Mouse (Mus musculus) cerebellum, adult 11 months (tissue): ENCODE measurements around the gene Tgfbr2.

Experiments
- DNase-seq: peaks from one replicate; pipeline ENCODE4 v3.0.0; 2022

The Tgfbr2 gene

GRCm38 (mm10) chr9:116174481-116175461 lies at the start of gene Tgfbr2:
Tgfbr2 (minus strand) TSS chr9:116175360.
- DNase-seq = no peak

GRCm38 (mm10) chr9:116223368-116223767 lies 48.2 kb upstream of the Tgfbr2 start:
- DNase-seq = no peak

GRCm38 (mm10) chr9:116222643-116223042 lies 47.5 kb upstream of the Tgfbr2 start:
- DNase-seq = no peak

- no peak for DNase-seq
These were observed 46.8 kb upstream of the Tgfbr2 start for GRCm38 (mm10) chr9:116222000-116222399.

- DNase-seq = no peak
These were observed 46.4 kb upstream of the Tgfbr2 start for GRCm38 (mm10) chr9:116221565-116221964.

- DNase-seq = no peak
These were observed 45.5 kb upstream of the Tgfbr2 start for GRCm38 (mm10) chr9:116220616-116221015.

- DNase-seq = no peak
These were observed 45.0 kb upstream of the Tgfbr2 start for GRCm38 (mm10) chr9:116220159-116220515.

GRCm38 (mm10) chr9:116219234-116220158 lies 44.3 kb upstream of the Tgfbr2 start:
- no peak for DNase-seq

- no peak for DNase-seq
These were observed 43.6 kb upstream of the Tgfbr2 start for GRCm38 (mm10) chr9:116218780-116219179.

GRCm38 (mm10) chr9:116217099-116217498 lies 41.9 kb upstream of the Tgfbr2 start:
- DNase-seq = no peak

- DNase-seq = no peak
These were observed 41.5 kb upstream of the Tgfbr2 start for GRCm38 (mm10) chr9:116216677-116217076.

- no peak for DNase-seq
These were observed 39.1 kb upstream of the Tgfbr2 start for GRCm38 (mm10) chr9:116214296-116214695.

GRCm38 (mm10) chr9:116212915-116213619 lies 37.9 kb upstream of the Tgfbr2 start:
- no peak for DNase-seq

- DNase-seq = no peak
These were observed 36.9 kb upstream of the Tgfbr2 start for GRCm38 (mm10) chr9:116212069-116212468.

- no peak for DNase-seq
These were observed 33.2 kb upstream of the Tgfbr2 start for GRCm38 (mm10) chr9:116208169-116208904.

GRCm38 (mm10) chr9:116206901-116207300 lies 31.7 kb upstream of the Tgfbr2 start:
- no peak for DNase-seq

- no peak for DNase-seq
These were observed 28.5 kb upstream of the Tgfbr2 start for GRCm38 (mm10) chr9:116203675-116204074.

- DNase-seq = no peak
These were observed 24.0 kb upstream of the Tgfbr2 start for GRCm38 (mm10) chr9:116199127-116199526.

GRCm38 (mm10) chr9:116198488-116198887 lies 23.3 kb upstream of the Tgfbr2 start:
- DNase-seq = no peak

- no peak for DNase-seq
These were observed 22.5 kb upstream of the Tgfbr2 start for GRCm38 (mm10) chr9:116197491-116198170.

- no peak for DNase-seq
These were observed 18.8 kb upstream of the Tgfbr2 start for GRCm38 (mm10) chr9:116193889-116194450.
